Mouse (Mus musculus) T-helper 2 cell (primary cell): ENCODE measurements at regions not wholly inside any gene's neighbourhood (a gene's known extent, or its start where the extent isn't known, plus 50 kb on each side); places are given as distances from the start of the nearest gene placed in this dataset.

Experiments
- in situ Hi-C: fragments of 300-600 bp; cut with MboI, MseI; formaldehyde crosslinking; loops from one replicate; pipeline ENCODE4 v1.15.1; 2025; ENCODE audit warnings: high pct_unique_total_duplicates

DNA sequence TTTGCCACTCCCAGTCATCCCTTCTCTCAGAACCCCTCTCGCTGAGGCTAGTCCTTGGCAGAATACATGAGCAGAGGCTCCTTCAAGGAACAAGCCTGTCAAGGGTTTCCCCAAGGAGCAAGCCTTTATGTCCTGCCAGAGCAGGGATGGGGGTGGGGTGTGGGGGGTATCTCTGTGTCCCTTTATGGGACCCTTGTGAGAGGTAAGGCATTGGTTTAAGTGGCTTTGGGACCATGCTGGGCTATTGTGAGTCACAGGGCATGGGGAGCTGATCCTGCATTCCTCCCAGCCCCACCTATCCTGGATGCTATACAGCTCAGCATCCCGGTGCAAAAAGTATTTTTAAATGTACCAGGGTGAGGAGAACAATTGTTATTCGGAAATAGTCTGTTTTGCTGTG lies 641.1 kb upstream of the Fam19a5 start:
- in situ Hi-C loops: no loop called here

DNA sequence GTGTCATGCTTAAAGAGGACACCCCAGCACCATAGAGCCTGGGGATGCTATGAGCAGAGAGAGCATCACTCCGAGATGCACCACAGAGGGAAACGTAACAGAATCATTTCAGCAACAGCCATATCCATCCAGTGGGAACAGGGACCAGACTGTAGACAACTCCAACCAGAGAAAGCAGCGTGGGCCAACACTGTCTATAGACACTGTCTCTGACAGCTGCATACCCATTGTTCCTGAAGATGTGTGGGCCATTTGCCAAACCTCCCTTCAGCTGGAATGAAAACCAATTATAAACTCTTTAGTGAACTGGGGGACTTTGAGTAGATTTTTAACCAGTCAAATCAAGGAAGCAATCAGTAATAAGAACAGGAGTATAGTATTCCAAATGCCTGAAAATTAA lies 630.8 kb upstream of the Fam19a5 start:
- in situ Hi-C loops: no loop called here

GRCm38 (mm10) chr15:86917891-86918290 lies 626.2 kb upstream of the Fam19a5 start:
- in situ Hi-C loops: no loop called here

DNA sequence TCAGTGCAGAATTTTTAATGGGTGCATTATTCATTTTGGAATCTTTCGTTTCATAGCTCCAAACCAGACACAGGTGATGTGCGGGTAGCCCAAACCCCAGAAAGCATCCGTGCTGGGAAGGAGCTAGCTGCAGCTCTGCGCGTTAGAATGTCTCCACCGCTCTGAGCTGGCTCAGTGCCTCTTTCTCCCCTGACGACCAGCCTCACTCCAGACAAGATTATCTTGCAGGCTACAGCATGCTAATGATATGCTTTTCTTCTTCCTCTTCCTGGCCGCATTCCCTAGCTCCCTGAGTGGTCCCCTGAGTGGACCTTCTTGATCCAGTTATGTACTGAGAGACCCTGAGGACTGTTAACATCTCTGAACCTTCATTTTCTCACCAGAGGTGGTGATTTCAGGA lies 624.4 kb upstream of the Fam19a5 start:
- in situ Hi-C loops: no loop called here

- in situ Hi-C loops: no loop called here
Measured at GRCm38 (mm10) chr15:86920185-86920584, 623.9 kb upstream of the Fam19a5 start.

- in situ Hi-C loops: no loop called here
Measured at GRCm38 (mm10) chr15:86921401-86921800, 622.7 kb upstream of the Fam19a5 start.

GRCm38 (mm10) chr15:86925081-86925749 lies 618.9 kb upstream of the Fam19a5 start:
- in situ Hi-C loops: no loop called here

GRCm38 (mm10) chr15:86932345-86933075 lies 611.6 kb upstream of the Fam19a5 start:
- in situ Hi-C loops: no loop called here

GRCm38 (mm10) chr15:86937364-86937763 lies 606.7 kb upstream of the Fam19a5 start:
- in situ Hi-C loops: no loop called here

DNA sequence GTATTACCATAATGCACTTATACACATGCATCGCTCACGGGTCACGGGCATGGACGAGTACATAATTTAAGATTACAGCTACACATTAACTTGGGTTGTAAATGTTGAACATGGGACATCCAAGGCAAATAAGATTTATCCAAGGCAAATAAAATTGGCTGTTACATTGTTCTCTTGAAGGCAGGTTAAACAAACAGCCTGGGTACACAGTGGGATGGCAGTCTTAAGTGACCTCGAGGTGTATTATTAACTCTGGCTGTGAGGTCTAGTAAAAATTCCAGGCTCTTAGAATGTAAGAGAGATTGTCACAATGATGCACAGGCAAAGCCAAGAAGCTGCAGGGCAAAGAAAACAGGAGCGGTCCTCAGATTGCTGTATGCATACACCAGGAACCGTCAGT lies 599.6 kb upstream of the Fam19a5 start:
- in situ Hi-C loops: no loop called here

DNA sequence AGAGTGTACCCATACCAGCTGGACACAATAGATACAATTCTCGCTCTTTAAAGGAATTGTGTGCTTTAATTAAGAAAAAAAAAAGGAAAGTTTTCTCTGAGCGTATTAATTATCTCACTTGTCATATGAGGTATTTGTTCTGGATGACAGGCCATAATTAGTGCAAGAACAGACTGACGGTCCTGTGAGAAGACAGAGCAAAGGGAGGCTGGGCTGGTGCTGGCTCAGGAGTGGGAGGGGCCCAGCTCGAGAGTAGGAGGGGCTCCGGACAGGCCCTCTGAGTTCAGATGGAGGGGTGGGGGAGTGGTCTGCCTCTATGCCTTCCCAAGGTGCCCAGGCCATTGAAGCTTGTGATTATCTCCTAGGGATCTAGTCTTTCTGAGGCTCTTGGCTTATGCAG lies 591.5 kb upstream of the Fam19a5 start:
- in situ Hi-C loops: no loop called here

GRCm38 (mm10) chr15:86957872-86958271 lies 586.2 kb upstream of the Fam19a5 start:
- in situ Hi-C loops: no loop called here

DNA sequence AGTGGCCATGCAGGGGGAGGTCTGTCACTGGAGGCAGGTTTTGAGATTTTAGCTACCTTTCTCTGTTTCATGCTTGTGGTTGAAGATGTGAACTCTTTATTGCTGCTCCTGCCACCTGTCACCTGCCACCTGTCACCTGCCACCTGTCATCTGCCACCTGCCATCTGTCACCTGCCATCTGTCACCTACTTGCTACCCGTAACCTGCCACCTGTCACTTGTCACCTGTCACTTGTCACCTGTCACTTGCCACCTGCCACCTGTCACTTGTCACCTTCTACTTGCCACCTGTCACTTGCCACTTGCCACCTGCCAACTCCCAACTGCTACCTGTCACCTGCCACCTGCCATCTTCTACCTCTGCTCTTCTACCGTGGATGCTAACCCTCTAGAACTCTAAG lies 581.2 kb upstream of the Fam19a5 start:
- in situ Hi-C loops: no loop called here

DNA sequence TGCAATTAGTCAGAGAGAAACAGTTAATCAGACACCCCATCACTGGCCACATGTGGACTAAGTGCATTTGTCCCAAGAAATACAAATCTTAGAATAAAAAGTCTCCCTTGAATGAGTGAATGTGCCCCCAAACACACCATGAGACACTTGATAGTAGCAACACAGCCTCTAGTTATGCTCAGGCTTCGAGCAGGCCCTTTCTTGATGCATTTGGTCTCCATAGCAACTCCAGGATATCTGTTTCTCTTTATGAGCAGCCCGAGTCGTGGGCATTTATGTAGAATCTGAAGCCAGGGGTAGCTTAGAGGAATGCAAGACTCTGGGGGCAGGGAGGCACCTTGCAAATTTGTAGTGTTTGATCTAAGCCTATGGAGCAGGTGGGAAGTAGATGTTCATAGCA lies 580.6 kb upstream of the Fam19a5 start:
- in situ Hi-C loops: no loop called here

- in situ Hi-C loops: no loop called here
Measured at GRCm38 (mm10) chr15:86971436-86971835, 572.7 kb upstream of the Fam19a5 start.

GRCm38 (mm10) chr15:86996196-86996595 lies 547.9 kb upstream of the Fam19a5 start:
- in situ Hi-C loops: no loop called here

DNA sequence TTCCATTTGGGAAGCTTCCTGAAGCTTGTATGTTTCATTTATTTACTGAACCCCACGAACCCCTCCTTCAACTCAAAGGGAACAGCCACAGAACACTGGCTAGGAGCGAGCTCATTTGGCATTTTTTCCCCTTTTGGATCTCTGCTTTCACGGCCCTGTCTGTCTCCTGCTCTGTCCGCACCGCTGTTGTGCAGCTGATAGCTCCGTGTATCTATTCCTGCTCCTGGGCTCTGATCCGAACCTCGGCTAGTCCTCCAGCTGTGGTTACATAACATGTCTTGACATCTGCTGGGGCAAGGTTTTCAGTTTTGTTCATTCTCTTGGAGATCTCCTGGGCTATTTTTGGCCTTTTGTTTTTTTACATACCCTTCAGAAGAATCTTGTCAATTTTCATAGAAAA lies 525.1 kb upstream of the Fam19a5 start:
- in situ Hi-C loops: loop anchor here (10.0 to 25.0 kb wide), 2 partner anchors 584 to 1932 kb away; no protein-coding TSS in a partner anchor

DNA sequence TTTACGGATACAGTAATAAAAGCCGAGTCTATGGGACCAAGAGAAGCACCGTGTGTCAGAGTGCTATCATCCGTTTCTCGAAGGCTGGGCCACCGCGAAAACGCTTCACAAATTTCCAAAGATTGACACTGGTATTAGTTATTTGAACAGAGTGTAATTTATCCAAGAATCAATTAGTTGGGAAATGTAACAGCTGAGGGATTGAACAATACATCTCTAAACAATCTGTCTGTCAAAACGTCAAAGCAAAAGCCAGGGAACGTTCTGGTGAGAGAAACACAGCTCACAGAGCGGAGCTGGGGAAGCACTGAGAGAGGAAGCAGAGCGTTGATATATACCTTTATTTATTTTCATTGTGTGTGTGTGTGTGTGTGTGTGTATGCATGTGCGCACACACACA lies 498.1 kb upstream of the Fam19a5 start:
- in situ Hi-C loops: no loop called here

- in situ Hi-C loops: no loop called here
Measured at GRCm38 (mm10) chr15:87054186-87054585, 489.9 kb upstream of the Fam19a5 start.

GRCm38 (mm10) chr15:87064890-87065289 lies 479.2 kb upstream of the Fam19a5 start:
- in situ Hi-C loops: no loop called here

- in situ Hi-C loops: no loop called here
Measured at GRCm38 (mm10) chr15:87068261-87068660, 475.8 kb upstream of the Fam19a5 start.

GRCm38 (mm10) chr15:87074559-87074958 lies 469.5 kb upstream of the Fam19a5 start:
- in situ Hi-C loops: no loop called here

DNA sequence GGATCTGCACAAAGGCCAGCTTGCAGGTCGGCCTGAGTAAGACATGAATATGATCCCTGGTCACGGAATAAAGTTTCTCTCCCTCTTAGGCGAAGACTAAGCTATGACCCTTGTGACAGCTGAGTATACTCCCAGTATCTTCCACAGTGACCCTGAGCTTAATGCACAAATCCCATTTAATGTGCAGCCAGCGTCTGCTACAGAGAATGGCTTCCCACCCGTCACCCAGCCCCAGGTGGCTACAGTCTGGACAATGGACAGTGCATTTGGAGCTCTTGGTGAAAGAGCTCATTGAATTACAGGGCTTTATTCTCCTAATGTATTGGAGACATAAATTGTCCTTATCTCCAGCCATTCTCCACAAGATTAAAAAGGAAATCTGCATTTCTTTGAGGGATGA lies 454.3 kb upstream of the Fam19a5 start:
- in situ Hi-C loops: no loop called here
